Mouse (Mus musculus) lung, postnatal 0 days (tissue): Measurements from ENCODE around the gene Camta1. TPM values are rescaled to one million over a fixed set of nuclear protein-coding genes. Genes with fewer than 3 reads are reported as not detected.
A peak's percentile ranks its signal among the peaks of the same experiment; 100 is the strongest.

Source experiments
- ATAC-seq: fragments of 200-750 bp; cut with Nextera tagmentation; 2 replicates; pipeline ENCODE4 v1.8.0; 2017; ENCODE audit warnings: moderate library complexity
- DNase-seq: peaks from one replicate; pipeline ENCODE4 v3.0.0-alpha.2; 2016; ENCODE audit warnings: low spot score
- H3K27ac ChIP-seq: fragments of 300-500 bp; sonication (generic); 2 replicates; pipeline ENCODE4 v1.5.1; 2014; ENCODE audit warnings: antibody characterized with exemption, mild to moderate bottlenecking, low read length, mixed read lengths
- H3K27me3 ChIP-seq: fragments of 300-500 bp; sonication (generic); replicated peaks from 2 replicates; pipeline ENCODE4 v1.6.1; 2014; ENCODE audit warnings: low read length, mixed read lengths; ENCODE audit not compliant: insufficient read depth
- H3K36me3 ChIP-seq: fragments of 300-500 bp; sonication (generic); 2 replicates; pipeline ENCODE4 v1.6.1; 2014; ENCODE audit warnings: low read length, mixed read lengths; ENCODE audit not compliant: insufficient read depth
- H3K4me1 ChIP-seq: fragments of 300-500 bp; sonication (generic); 2 replicates; pipeline ENCODE4 v1.6.1; 2014; ENCODE audit warnings: antibody characterized with exemption, low read depth, low read length, mixed read lengths; ENCODE audit not compliant: insufficient read depth
- H3K4me2 ChIP-seq: fragments of 300-500 bp; sonication (generic); replicated peaks from 2 replicates; pipeline ENCODE4 v1.6.1; 2014; ENCODE audit warnings: low read depth, mild to moderate bottlenecking, low read length, moderate library complexity, mixed read lengths
- H3K4me3 ChIP-seq: fragments of 300-500 bp; sonication (generic); 2 replicates; pipeline ENCODE4 v1.5.1; 2014; ENCODE audit warnings: low read depth, low read length
- H3K9ac ChIP-seq: fragments of 300-500 bp; sonication (generic); replicated peaks from 2 replicates; pipeline ENCODE4 v1.6.1; 2014; ENCODE audit warnings: low read depth, mild to moderate bottlenecking
- H3K9me3 ChIP-seq: fragments of 300-500 bp; sonication (generic); 2 replicates; pipeline ENCODE4 v1.6.1; 2016; ENCODE audit warnings: low read length, mixed read lengths
- CTCF ChIP-seq: IDR thresholded peaks from 2 replicates; pipeline ENCODE4 v1.5.1; 2016; ENCODE audit warnings: antibody characterized with exemption, mild to moderate bottlenecking
- EP300 ChIP-seq: IDR thresholded peaks from 2 replicates; pipeline ENCODE4 v1.6.1; 2016; ENCODE audit warnings: antibody characterized with exemption, mild to moderate bottlenecking, control low read depth
- WGBS: fragments of 180-500 bp; shearing (Covaris S2); extraction: QIAGEN DNeasy Blood & Tissue Kit; methylation state at CpG from one replicate; pipeline ENCODE4 v1.1.7; 2014; 5-methylcytosine and 5-hydroxymethylcytosine counted together
- polyA plus RNA-seq: library from polyadenylated mRNA; unstranded; fragments of >200 nt; fragmentation: Nextera tagmentation; extraction: Ambion mirVana; gene quantifications from 2 replicates; pipeline ENCODE4 v1.2.1, GENCODE M21; 2015

The Camta1 gene
- polyA plus RNA-seq, 1 experiment from 2014 or later: 86.4 TPM

DNA sequence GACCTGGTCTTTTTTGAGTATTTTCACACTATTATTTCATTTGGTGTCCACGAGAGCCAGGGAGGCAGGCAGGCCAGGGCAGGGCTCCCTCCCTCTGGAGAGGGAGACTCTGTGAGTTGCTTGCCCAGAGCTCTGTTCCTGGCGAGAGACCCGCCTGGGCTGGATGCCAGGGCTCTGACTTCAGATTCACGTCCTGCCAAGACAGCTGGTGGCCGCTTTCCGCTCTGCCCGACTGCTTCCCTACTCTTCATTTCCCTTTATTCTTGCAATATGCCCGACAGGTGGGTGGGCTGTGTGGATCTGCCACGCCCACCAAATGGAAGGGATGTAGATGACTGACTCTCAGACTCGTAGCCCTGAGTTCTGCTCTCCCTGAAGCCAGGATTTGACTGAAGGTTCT lies 696.1 kb downstream of the Camta1 start:
- H3K27me3 ChIP-seq: 0 out of 2 replicates have a peak, but pooled peaks cover 4% of the 10 kb centered on the region
- H3K4me1 ChIP-seq: peaks cover 11% of the 10 kb centered on the region; the same call in 1 of the 2 replicates
- peak; percentile 73 for DNase-seq
- H3K36me3 ChIP-seq: no peaks in the 10 kb centered on the region
- peak; percentile 74 for ATAC-seq
- 2% methylated on average over 10 of the region's 10 CpGs for WGBS
- H3K9ac ChIP-seq: no peak overlapping the region
- no peaks in the 10 kb centered on the region for H3K9me3 ChIP-seq
- no peak for TF ChIP-seq EP300
- no peak for TF ChIP-seq CTCF
- H3K4me2 ChIP-seq: no peak overlapping the region
- H3K4me3 ChIP-seq: no peak overlapping the region
- no peak overlapping the region for H3K27ac ChIP-seq

DNA sequence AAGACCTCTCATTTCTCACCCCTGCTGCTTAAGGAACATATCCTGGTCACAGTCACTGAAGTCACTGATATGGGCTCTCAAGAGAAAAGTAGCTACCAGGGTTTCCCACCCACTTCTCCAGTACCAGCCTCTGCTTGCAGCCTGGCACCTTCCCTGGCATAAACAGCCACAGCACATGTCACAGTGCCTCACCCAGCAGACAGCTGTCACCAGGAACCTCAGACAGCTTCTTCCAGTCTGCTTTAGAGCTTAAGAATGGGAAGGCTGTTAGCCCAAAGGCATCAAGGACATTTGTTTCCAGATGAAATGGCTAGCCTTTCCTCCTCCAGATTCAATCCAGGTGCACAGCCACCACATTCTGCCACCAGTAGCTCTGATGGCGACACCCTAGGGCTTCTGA lies 697.4 kb downstream of the Camta1 start:
- 80% methylated on average over 1 of the region's 1 CpGs for WGBS
- no peak for TF ChIP-seq EP300
- no peak for TF ChIP-seq CTCF

DNA sequence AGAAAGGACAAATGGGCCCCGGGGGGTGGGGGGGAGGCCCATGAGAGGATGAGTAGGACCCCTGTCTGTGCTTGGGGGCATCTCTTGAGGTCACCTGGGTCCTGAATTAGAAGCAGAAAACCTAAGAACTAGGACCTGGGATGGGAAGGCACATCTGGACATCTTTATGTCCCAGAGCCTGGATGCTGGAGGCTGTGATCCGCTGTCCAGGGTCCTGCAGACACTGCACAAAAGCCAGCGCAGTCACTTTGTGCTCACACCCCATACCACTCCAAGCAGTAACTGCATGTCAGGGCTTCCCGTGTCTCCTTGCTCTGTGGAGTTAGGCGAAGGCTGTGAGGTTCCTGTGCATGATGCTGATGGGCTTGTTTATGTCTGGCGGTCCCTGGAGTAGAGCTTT lies 699.8 kb downstream of the Camta1 start:
- ATAC-seq (no peak), DNase-seq (no peak)
- Histone ChIP-seq H3K4me3 (no peak overlapping the region), H3K27ac (no peak overlapping the region), H3K4me2 (no peak overlapping the region), H3K9ac (no peak overlapping the region), H3K4me1 (peaks cover 9% of the 10 kb centered on the region; the same call in 1 of the 2 replicates), H3K27me3 (no peaks in the 10 kb centered on the region), H3K9me3 (no peaks in the 10 kb centered on the region), H3K36me3 (no peaks in the 10 kb centered on the region)
- WGBS: 44% methylated on average over 6 of the region's 6 CpGs
- TF ChIP-seq CTCF: no peak
- no peak for TF ChIP-seq EP300

More for the DNA sequence above, 697.4 kb downstream of the Camta1 start:
- Histone ChIP-seq H3K36me3 (no peaks in the 10 kb centered on the region), H3K27me3 (0 out of 2 replicates have a peak, but pooled peaks cover under 1% of the 10 kb centered on the region), H3K9me3 (no peaks in the 10 kb centered on the region), H3K4me3 (no peak overlapping the region), H3K9ac (no peak overlapping the region), H3K27ac (no peak overlapping the region), H3K4me1 (peaks cover 9% of the 10 kb centered on the region; the same call in 1 of the 2 replicates), H3K4me2 (no peak overlapping the region)
- ATAC-seq (no peak), DNase-seq (no peak)

DNA sequence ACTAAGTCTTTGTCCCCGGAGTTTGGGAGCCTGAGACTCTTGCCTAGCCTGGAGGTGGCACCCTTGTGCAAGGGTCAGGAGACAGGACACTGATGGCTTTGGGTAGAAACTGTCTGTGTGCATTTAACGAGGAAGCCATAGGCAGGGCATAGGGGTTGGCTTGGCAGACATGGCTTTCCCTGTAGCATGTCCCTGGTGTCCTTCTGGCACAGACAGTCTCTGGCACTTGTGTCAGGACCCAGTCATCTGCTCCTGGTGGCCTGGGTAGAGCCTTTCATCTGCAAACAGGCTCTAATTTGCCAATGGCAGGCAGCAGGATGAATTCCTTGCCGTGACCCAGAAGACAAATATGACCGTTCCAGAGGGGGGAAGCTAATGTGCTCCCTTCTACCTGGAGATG lies 700.7 kb downstream of the Camta1 start:
- Histone ChIP-seq H3K9ac (no peak overlapping the region), H3K4me3 (no peak overlapping the region), H3K4me1 (peaks cover 8% of the 10 kb centered on the region; the same call in 1 of the 2 replicates), H3K36me3 (no peaks in the 10 kb centered on the region), H3K4me2 (no peak overlapping the region), H3K27ac (no peak overlapping the region), H3K27me3 (no peaks in the 10 kb centered on the region), H3K9me3 (no peaks in the 10 kb centered on the region)
- 52% methylated on average over 4 of the region's 4 CpGs for WGBS
- ATAC-seq (no peak), DNase-seq (no peak)
- TF ChIP-seq CTCF (peak; percentile 29; the same call in 1 of the 2 replicates), EP300 (no peak)

DNA sequence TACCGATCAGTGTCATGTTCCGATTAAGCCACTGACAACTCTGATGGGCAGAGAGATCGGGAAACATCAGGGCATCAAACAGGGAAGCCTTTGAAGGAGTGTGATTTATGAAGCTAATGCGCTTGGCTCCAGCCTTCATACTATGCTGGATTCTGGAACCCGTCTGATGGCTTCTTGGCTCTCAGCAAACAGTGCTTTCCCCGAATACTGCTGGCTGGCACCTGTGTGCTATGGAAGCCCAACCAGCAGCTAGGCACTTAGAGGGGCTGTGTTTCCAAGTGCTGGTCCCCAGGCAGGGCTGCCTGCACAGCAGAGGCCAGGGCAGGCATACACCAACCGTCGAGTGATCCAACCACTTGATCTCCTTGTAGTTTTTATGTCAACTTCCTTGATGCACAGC lies 701.2 kb downstream of the Camta1 start:
- WGBS: 46% methylated on average over 8 of the region's 8 CpGs

DNA sequence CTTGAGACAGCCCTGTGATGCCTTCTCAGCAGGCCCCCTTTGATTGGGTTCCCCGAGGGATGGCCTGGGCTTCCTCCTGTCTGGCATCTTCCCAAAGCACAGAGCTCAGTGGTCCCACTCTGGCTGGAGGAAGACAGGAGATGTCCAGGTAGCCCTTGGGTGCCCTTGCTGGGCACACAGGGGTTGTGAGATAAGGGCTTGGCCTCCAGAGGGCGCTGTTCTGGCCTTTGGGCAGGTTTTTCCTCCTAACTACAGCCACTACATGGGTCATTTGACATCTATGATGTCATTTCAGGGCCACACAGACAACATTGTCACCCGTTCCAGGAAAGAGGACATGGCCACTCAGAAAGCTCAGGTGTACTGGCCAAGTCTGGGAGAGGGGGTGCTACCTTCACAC lies 703.4 kb downstream of the Camta1 start:
- no peak overlapping the region for H3K4me2 ChIP-seq
- H3K27ac ChIP-seq: no peak overlapping the region
- no peaks in the 10 kb centered on the region for H3K27me3 ChIP-seq
- ATAC-seq (no peak), DNase-seq (no peak)
- no peak overlapping the region for H3K9ac ChIP-seq
- 53% methylated on average over 3 of the region's 3 CpGs for WGBS
- H3K4me3 ChIP-seq: no peak overlapping the region
- no peaks in the 10 kb centered on the region for H3K4me1 ChIP-seq
- TF ChIP-seq CTCF: peak; percentile 43
- TF ChIP-seq EP300: no peak
- no peaks in the 10 kb centered on the region for H3K36me3 ChIP-seq
- H3K9me3 ChIP-seq: no peaks in the 10 kb centered on the region

More for the DNA sequence above, 701.2 kb downstream of the Camta1 start:
- Histone ChIP-seq H3K9me3 (no peaks in the 10 kb centered on the region), H3K27ac (no peak overlapping the region), H3K4me1 (0 out of 2 replicates have a peak, but pooled peaks cover 3% of the 10 kb centered on the region), H3K36me3 (no peaks in the 10 kb centered on the region), H3K9ac (no peak overlapping the region), H3K27me3 (no peaks in the 10 kb centered on the region), H3K4me3 (no peak overlapping the region), H3K4me2 (no peak overlapping the region)
- ATAC-seq (no peak), DNase-seq (no peak)
- TF ChIP-seq CTCF (no peak), EP300 (no peak)

DNA sequence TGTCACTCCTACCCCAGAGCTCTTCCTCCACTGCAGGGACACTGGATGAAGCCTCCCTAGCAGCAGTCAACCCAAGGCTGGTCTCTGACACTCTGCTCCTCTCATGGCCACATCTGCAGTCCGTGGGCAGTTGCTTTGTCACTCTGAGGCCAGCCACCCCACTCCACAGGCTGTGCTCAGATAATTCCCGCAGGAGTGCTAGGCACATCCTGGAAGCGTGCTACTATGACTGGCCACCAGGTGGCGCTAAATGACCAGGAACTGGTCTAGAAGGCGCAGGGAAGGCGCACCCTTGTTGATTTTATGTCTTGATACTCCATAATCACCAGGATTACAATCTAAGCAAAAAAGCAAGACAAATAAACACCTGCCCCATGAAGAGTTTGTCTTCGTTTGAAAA lies 704.8 kb downstream of the Camta1 start:
- no peak overlapping the region for H3K4me2 ChIP-seq
- ATAC-seq (peak; percentile 62), DNase-seq (peak; percentile 83)
- 1% methylated on average over 7 of the region's 7 CpGs for WGBS
- H3K27ac ChIP-seq: no peak overlapping the region
- H3K9ac ChIP-seq: no peak overlapping the region
- no peaks in the 10 kb centered on the region for H3K36me3 ChIP-seq
- no peaks in the 10 kb centered on the region for H3K27me3 ChIP-seq
- no peak overlapping the region for H3K4me3 ChIP-seq
- TF ChIP-seq EP300: no peak
- TF ChIP-seq CTCF: peak; percentile 98
- no peaks in the 10 kb centered on the region for H3K4me1 ChIP-seq
- H3K9me3 ChIP-seq: no peaks in the 10 kb centered on the region
